Mouse (Mus musculus): Measurements from ENCODE around the gene Apobec3.
"Not testable (repeated sequence)": the region's sequence is repeated elsewhere in the genome, so short reads cannot be mapped to it uniquely, and the experiment has no call there.

Gene Apobec3

GRCm38 (mm10) chr15:79895221-79896079 is 4.0 kb downstream of the Apobec3 start:
- in situ Hi-C loops (cut with MboI, MseI): not testable (repeated sequence)

DNA sequence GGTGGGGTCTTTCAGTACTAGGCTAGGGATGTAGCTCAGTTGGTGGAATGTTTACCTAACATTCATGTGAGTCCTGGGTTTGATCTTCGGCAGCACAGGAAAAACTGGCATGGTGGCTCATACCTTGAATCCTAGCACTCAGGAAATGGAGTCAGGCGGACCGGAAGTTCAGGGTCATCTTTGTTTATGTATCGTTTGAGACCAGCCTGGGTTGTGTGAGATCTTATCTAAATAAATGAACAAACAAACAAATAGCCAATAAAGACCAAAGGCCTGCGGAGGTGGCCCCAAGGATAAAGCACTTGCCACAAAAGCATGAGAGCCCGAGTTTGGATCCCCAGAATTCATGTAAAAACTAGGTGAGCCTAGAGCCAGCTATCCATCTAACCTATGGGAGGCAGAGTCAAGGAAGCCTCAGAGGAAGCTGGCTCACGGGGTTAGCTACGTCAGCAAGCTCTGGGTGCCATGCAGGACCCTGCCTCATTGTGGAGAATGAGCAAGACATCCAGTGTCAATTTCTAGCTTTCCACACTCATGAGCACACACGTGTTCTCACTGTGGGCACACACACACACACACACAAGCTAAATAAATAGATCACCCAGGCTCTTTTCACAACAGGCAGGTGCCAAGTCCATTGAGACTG is 4.7 kb downstream of the Apobec3 start:
- in situ Hi-C loops (cut with MboI, MseI): no loop called here

DNA sequence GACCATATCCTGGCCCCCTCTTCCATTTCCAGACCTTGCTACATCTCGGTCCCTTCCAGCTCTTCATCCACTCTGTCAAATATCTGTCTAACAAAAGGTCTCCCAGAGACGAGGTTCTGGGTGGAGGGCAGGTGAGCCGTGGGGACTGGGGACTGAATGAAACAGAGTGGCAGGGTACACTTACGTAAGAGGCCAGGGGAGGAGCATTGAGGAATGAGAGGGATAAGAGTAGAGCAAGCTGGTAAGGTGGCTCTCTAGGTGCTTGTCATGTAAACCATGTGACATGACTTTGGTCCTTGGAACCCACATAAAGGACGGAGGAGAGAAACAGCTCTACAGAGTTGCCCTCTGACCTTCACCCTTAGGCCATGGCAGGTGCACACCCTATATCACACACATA is 7.5 kb downstream of the Apobec3 start:
- in situ Hi-C loops (cut with MboI, MseI): no loop called here

GRCm38 (mm10) chr15:79899828-79900510 is 8.5 kb downstream of the Apobec3 start:
- in situ Hi-C loops (cut with MboI, MseI): no loop called here

GRCm38 (mm10) chr15:79900751-79901150 is 9.3 kb downstream of the Apobec3 start:
- in situ Hi-C loops (cut with MboI, MseI): no loop called here

- in situ Hi-C loops (cut with MboI, MseI): no loop called here
These were observed 9.9 kb downstream of the Apobec3 start for GRCm38 (mm10) chr15:79901399-79901798.

GRCm38 (mm10) chr15:79903081-79903480 is 11.6 kb downstream of the Apobec3 start:
- in situ Hi-C loops (cut with MboI, MseI): not testable (repeated sequence)

GRCm38 (mm10) chr15:79903963-79904362 is 12.5 kb downstream of the Apobec3 start:
- in situ Hi-C loops (cut with MboI, MseI): no loop called here

- in situ Hi-C loops (cut with MboI, MseI): not testable (repeated sequence)
These were observed 13.2 kb downstream of the Apobec3 start for GRCm38 (mm10) chr15:79904678-79905077.

DNA sequence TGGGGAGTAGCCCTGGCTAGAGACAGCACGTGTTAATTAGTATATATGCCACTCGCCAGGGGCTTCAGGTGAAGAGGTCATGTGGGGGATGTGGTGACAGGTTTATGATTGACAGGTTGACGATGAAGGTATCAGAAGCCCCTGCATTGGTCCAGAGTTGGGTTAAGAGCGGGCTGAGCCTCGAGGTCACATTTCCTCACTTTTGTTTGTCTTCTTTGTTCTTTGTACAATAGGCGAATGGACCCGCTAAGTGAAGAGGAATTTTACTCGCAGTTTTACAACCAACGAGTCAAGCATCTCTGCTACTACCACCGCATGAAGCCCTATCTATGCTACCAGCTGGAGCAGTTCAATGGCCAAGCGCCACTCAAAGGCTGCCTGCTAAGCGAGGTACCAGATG is 13.8 kb downstream of the Apobec3 start:
- in situ Hi-C loops (cut with MboI, MseI): no loop called here

DNA sequence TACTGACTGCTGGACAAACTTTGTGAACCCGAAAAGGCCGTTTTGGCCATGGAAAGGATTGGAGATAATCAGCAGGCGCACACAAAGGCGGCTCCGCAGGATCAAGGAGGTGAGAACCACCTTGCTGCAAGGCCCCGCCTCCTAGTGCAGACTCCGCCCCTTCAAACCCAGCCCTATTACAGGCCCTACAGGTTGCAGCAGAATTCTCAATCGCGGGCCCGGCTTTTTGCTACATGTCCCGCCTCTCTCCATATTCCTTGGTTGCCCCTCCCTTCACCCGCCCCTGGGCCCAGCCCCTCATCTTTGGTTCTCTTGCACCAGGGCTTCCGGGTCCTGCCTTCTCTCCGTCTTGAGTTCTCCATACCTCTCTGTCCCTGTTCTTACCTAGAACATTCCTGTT is 15.4 kb downstream of the Apobec3 start:
- in situ Hi-C loops (cut with MboI, MseI): no loop called here

GRCm38 (mm10) chr15:79909006-79909405 is 17.5 kb downstream of the Apobec3 start:
- in situ Hi-C loops (cut with MboI, MseI): not testable (repeated sequence)

- in situ Hi-C loops (cut with MboI, MseI): not testable (repeated sequence)
These were observed 19.4 kb downstream of the Apobec3 start for GRCm38 (mm10) chr15:79910812-79911211.

- in situ Hi-C loops (cut with MboI, MseI): no loop called here
These were observed 19.9 kb downstream of the Apobec3 start for GRCm38 (mm10) chr15:79911339-79911738.

- in situ Hi-C loops (cut with MboI, MseI): no loop called here
These were observed 22.4 kb downstream of the Apobec3 start for GRCm38 (mm10) chr15:79913761-79914346.

DNA sequence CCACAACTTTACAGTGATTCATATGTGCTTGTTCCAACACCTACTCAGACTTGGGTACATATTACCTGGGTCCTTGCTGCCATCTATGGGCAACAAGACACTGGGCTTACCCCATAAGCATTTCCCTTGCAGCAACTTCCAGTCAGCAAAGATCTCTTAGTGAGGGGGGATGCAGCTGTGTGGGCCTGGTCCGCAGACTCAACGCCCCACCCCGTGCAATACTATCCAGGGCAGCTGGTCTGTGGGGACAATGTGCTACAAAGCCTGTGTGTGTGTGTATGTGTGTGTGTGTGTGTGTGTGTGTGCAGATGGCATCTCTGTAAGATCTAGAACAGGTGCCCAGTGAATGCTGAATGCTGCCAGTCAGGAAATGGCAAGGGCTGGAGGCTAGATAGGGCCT is 22.9 kb downstream of the Apobec3 start:
- in situ Hi-C loops (cut with MboI, MseI): no loop called here

DNA sequence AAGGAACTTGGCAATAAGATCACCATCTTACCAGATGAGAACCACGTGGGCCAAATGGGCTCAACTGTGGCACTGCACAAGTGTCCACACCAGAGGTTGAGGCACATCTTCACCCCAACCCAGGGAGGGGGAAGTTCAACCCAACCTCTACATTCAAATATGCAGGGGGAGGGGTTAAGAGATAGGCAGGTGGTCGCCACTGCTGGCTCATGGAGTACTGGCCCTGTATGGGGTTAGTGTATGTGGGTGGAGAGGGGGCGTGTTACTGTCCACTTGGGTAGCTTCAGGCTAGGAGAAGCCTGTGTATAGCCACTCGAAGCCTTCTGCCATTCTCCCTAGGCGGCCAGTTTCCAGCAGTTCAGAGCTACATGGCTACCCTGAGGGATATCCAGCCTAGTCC is 24.7 kb downstream of the Apobec3 start:
- in situ Hi-C loops (cut with MboI, MseI): no loop called here

DNA sequence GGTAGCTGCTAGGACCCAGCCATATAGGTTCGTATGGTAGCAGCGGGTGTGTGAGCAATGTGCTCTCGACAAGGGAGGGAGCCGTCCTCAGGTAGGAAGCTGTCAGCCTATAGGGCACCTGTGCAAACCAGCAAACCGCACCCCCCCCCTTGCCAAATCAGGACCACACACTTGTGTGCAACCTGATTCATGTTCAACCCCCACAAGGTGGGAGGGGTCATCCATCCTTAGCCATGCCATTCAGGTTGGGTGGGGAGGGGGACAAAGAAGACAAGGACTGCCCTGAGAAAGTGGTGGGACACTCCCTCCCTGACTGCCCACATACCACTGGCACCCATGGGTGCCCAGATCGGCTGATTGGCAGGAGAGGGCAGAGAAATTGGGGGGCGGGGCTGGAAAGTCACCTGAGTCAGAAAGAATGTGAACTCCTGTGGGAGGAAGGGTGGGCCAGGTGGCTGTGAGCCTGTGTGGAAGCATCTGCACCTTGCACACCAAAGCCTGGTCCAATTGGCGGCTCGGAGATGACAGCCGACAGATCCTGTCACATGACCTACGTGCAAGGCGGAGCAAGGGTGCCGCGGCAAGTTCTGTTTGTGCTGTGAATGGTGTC is 25.8 kb downstream of the Apobec3 start:
- in situ Hi-C loops (cut with MboI, MseI): no loop called here

DNA sequence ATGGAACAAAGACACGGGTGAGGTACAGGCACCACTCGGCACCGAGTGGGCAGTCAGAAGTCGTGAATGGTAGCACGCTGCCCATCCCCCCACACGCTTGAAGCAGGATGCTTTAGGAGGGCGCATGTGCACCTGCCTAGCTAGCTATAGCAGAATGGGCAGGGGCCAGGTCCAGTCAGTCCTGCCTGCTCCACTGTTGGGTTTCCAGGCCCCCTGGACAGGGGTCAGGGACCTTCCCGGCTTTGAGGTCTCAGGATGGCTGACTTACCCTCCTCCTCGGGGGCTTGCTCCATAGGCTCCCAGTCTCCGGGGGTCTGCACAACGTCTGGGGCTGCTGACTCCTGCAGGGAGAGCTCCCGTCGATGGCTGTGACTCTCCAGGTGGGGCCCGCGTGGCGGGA is 27.0 kb downstream of the Apobec3 start:
- in situ Hi-C loops (cut with MboI, MseI): no loop called here

- in situ Hi-C loops (cut with MboI, MseI): no loop called here
These were observed 28.3 kb downstream of the Apobec3 start for GRCm38 (mm10) chr15:79919787-79920186.

- in situ Hi-C loops (cut with MboI, MseI): no loop called here
These were observed 35.5 kb downstream of the Apobec3 start for GRCm38 (mm10) chr15:79926856-79927416.

Measured in T-helper 2 cell (primary cell).